Mouse (Mus musculus): Measurements from ENCODE around the gene Degs2.

Degs2 gene

DNA sequence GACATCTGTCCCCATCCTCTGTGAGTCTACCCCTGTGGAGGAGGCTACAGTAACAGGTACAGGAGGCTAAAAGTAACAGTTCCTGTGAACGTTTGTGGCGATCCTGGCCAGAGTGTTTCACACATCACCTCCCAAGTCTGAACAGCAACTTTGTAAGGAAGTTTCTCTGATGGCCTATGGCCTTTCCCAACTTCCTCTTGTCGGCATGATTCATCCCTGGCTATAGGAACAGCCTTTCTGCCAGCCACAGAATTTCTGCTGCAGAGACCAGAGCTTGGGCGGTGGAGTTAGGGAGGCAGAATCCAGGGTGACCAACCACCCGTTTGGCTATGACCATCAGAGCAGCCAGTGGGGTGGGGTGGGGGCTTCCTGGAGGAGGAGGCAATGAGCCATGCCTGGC is 2.1 kb downstream of the Degs2 start:
- DNase-seq (ENCODE audit: low spot score in 2 of 2) = no peak

DNA sequence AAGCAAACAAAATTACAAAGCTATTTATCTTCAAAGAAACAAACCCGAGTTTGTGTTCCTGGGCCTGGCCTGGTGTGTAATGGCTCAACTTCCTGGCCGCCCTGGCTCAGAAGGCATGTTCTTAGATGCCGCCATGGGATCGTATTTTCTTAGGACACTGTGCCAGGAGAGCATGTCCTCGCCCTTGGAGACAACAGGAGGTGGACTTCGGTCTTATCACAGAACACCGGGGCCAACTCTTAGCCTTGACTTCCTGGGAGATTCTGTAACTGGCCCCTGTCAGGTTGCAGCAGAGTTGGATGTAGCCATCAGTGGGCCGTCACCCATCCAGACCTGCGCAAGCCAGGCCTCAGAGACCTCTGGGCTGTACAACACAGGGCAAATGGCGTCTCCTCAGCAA is 2.5 kb downstream of the Degs2 start:
- no peak for DNase-seq (ENCODE audit: low spot score in 2 of 2)

DNA sequence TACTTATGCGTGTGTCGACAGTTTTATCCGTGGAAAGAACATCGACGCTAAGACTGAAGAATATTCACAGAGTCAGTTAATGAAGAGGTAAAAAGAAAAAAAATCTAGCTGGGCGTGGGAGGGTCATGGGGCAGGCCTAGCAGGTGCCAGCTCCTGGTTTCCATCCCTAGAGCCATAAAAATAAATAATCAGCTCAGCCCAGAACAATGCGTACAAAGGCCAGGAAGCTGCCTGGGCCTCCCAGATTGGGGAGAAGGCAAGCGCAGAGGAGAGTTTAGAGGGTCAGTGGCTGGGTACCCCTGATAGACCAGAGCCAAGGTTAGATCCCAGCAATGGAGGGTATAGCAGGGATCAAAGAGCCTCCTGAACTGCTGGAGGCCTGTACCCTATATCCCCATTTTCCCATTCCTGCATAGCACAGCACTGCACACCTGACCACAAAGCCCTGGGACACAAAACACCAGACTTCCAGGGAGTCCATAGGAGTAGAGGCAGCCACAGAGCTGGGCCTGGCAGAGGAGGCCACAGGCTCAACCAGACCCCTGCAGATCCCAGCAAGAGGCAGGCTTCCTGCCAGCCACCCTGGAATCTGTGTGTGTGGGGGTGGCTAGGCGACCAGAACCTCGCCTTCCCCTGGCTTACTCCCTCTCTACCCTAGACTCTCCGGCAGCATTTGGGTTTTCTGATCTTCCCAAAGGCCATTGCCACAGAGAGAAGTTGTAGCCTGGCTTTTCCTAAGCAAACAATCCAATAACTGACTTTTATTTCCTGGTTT is 3.2 kb downstream of the Degs2 start:
- DNase-seq (ENCODE audit: low spot score in 2 of 2) = no peak

DNA sequence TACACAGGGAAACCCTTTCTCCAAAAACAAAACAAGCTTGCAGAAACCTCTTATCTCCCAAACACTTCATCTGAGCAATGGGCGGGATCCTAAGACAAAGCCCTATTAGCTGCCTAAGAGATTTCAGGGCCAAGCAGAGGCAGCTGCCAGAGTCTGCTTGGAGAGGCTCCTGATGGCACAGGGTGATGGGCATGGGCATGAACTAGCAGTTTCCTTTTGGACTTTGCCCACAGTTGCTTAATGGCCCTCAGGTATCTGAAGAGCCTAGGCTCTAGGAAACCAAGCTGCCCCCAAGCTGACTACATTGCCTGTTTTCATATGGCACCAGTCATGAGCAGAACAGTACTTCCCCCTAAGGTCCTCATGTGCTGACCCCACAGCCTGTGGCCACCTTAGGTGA is 7.9 kb downstream of the Degs2 start:
- no peak for DNase-seq (ENCODE audit: low spot score in 2 of 2)

DNA sequence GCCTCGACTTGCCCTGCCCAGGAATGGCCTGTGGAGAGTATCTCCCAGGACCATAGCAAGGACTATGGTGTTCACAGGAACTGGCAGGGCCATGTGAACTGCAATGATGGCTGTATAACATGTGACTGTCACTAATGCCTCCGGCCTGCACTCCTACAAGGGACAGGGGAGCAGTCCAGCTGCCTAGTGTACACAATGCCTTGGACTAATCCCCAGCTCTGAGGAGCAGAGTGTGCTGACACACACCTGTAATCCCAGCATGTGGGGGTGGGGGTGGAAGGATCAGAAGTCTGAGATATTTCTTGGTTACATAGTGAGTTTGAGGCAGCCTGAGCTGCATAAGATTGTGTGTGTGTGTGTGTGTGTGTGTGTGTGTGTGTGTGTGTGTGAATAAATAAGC is 8.5 kb downstream of the Degs2 start:
- no peak for DNase-seq (ENCODE audit: low spot score in 2 of 2)

DNA sequence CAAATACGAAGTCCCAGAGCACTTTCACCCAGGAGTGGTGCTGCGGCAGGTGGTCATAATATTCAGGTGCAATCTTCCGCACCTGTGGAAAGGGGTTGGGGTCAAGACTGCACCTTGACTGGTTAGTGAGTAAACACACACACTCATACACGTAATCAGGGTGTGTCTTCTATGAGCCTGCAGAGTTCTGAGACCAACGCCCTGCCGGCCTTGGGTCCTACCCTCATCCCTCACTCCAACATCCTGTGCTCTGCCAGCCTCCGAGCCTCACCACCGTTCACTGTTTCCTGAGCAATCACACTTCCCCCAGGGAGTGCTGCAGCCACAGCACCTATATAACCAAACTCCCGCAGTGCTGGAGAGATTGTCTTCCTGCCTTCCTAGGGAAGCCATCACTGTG is 11.6 kb downstream of the Degs2 start:
- DNase-seq (ENCODE audit: low spot score in 2 of 2) = no peak

DNA sequence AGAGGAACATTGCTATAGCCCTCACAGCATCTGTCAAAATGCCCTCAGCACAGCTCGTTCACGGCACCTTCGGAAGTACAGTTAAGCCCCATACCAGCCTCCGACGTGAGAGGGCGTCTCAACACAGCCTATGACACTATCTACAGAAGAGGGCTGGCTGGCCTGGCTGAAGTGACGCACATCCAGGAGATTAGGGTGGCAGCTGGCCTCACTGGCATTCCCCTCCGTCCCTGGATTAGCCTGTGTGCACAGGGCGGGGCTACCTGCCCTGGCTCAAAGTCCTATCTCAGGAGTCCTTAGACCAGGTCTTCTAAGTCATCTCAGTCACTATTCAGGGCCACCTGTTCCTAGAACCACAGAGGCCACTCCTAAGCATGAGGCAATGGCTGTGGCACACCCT is 12.9 kb downstream of the Degs2 start:
- DNase-seq (ENCODE audit: low spot score in 2 of 2) = no peak

DNA sequence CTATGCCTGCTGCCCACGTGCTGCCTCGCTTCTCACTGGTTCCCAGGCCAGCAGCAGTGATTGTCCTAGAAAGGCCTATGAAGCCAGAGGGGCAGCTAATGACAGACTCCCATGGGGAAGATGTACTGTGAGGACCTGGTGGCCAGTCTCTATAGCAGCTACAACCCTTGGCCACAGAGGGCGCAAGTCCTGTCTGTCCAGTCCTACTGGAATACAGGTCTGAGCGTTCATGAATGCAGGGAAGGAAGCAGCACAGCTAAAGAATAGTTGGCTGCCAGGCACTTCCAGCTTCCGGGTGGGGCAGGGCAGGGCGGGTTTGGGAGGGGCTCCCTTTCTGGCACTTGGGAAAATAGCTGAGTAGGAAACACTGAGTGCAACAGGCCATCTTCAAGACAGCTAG is 15.2 kb downstream of the Degs2 start:
- no peak for DNase-seq (ENCODE audit: low spot score in 2 of 2)

DNA sequence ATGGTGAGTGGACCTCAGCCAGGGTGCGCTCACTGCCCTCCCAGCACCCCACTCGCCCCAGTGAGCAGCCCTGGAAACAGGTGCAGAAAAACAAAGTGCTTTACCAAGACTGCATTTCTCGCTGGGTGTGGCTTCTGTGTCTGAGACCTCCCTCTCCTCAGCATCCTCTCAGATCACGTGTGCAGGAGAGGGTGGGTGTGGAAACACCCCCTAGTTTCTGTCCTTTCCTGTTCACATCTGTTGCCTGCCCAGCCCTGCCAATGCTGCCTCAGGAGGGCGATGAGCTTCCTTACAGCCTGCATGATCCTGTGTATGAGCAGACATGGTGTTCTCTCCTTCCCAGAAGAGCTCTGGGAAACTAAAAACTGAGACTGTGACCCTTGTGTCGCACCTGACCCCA is 15.7 kb downstream of the Degs2 start:
- DNase-seq (ENCODE audit: low spot score in 2 of 2) = no peak

DNA sequence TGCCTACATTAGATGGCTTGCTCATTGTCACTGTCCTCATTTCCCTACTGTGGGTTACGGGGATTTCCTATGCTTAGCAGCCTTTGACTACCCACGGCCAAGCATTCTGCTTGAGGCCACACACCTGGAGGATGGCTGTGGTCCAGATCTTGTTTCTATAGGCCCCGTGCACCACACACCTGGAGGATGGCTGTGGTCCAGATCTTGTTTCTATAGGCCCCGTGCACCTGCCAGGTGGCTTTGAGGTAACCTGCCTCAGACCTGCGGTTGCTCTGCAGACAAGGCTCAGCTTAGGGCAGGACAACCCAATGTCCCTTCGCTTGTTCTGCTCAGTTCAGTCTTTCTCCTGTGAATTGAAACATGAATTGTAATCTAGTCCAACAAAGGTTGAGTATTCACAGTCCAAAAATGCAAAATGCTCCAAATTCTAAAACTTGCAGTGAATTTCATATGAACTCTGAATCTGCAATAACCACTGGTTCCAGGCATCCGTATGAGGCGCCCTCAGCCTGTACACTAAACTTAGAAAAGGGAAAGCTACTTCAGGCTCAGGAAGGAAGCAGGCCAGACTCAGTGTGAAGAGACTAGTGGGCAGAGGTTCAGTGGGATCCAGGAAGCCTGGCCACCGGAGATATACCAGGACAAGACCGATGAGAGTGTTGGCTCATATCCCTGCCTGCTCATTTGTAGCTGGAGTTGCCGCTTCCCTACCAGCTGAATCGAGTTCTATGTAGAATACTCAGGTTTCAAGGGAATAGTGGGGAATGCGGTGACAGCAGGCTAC is 19.7 kb downstream of the Degs2 start:
- DNase-seq (ENCODE audit: low spot score in 2 of 2) = no peak

DNA sequence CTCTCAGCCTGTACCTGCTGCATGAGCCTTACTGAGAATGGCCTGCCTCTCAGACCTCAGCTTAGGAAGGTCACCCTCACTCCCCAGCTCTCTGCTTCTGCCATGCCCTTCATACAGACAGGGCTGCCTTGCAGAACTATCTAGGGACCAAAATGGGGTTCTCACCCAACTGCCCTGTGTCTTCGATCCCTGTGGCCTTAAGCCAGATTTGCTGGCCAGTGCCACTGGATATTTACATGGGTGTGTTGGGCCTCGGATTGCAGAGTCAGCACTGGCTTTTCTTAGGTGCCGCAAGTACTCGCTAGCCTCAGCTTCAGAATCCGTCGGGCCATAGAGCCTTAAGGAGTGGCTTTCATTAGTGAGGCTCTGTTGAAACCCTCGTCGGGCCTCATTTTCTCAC is 21.3 kb downstream of the Degs2 start:
- DNase-seq (ENCODE audit: low spot score in 2 of 2) = no peak

DNA sequence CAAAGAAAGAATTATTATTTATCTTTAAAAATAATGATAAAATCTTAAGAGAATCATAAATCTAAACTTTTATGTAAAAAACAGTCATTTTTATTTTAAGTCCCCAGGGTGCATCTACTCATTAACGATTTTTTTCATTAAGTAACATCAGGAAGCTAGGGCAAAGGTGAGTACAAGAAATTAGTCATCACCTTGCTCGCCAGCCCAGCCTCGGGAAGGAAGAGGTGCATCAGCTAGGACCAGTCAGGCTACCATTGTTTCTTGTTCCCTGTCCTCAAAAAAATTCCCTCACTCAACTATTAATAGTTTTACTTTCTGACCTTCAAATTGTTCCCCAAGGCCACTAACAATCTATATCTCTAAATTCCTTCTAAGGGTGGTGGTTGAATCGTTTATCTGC is 23.7 kb downstream of the Degs2 start:
- no peak for DNase-seq (ENCODE audit: low spot score in 2 of 2)

DNA sequence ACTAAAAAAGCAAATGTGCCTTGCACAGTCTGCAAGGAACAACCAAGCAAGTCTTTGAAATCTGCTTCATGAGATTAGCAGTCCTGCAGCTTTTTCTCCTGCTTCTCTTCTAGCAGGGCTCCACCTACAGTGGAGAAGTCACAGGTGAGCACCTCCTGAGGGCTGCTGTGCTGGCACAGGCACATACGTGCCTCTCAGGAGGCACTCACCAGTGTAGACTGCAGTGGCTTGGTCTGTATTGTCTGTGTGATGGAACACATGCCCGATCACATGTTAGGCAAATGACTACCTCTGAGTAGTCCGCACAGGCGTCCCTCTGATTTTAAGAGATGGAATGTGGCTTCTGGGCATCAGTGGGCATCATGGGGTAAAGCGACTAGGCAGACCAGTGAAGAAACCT is 25.0 kb downstream of the Degs2 start:
- DNase-seq (ENCODE audit: low spot score in 2 of 2) = no peak

DNA sequence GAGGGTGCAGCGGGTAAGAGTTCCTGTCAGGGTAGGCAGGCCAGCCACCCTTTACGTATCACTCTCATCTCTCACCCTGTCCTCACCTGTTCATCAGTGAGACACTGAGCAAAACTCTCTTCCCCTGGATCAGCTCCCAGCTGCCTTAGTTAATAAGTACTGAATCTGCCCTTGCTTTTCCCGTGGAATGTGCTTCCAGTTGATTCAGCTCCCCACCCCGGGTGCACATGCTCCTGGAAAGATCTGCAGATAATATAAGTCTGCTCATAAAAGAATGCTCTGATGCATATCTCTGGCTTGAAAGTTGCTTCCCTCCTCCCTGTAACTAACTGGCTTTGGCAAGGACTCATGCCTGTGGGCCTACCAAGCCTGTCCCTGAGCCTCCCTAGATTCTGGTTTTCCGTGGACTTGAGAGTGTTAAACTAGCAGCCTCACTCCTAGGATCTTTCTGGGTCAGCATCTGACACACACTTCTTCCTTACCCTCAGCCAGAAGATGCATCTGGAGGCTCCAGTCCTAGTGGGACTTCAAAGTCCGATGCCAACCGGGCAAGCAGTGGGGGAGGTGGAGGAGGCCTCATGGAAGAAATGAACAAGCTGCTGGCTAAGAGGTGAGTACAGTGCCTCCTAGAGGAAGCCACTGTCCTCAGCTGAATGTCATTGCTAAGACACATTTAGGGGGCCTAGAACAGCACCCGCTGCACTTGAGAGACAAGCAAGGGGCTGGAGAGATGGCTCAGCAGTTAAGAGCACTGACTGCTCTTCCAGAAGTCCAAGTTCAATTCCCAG is 26.3 kb downstream of the Degs2 start:
- no peak for DNase-seq (ENCODE audit: low spot score in 2 of 2)

DNA sequence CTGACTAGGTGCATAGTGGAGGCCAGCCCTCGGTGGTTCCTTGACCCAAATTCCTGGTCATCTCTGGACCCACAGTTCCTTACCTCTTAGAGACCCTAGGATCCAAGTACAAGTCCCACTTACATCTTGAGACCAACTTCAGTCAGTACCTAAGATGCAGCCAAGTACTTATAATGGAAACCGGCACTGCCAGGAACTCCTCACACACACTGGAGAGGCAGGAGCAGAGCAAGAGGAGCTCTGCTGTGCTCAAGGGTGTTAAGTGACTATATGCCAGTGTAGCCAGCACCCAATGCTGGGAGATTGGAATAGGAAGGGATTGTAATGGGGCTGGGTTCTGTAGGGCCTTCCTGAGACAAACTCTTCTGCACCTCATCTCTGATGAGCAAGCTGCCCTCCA is 27.2 kb downstream of the Degs2 start:
- no peak for DNase-seq (ENCODE audit: low spot score in 2 of 2)

DNA sequence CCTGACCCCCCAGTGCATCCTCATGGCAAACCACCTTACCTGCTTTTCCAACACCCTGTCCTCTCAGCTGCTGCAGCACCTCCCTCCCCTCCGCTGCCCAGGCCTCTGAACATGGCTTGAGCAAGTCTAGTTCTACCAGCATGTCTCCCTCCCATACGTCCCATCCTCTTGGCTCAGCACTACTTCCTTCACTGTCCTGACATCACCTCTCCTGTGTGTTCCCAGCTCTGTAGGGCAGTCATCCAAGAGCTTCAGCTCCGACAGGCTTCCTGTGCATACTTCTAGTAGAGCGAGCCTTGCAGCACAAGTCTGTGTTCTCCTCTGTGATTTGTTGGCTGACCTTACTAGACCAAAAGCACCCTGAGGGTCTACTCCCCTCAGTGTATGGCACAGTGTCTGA is 27.6 kb downstream of the Degs2 start:
- DNase-seq (ENCODE audit: low spot score in 2 of 2) = no peak

DNA sequence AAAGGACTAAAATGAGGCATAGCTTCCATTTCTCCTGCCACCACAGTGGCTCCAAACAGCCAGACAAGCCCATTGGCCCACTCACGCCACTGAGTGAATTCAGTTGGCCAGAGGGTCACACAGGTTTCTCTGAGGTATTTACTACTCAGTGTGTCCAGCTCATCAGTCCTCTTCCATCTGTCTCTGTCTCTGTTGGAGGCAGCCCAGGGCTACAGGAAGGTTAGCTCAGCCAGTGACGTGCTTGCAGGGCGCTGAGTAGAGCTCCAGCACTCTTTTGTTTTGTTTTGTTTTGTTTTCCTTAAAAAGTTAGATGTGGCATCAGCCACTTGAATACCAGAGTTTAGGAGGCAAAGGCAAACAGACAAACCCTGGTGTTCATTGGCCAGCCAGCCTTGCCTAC is 28.6 kb downstream of the Degs2 start:
- no peak for DNase-seq (ENCODE audit: low spot score in 2 of 2)

DNA sequence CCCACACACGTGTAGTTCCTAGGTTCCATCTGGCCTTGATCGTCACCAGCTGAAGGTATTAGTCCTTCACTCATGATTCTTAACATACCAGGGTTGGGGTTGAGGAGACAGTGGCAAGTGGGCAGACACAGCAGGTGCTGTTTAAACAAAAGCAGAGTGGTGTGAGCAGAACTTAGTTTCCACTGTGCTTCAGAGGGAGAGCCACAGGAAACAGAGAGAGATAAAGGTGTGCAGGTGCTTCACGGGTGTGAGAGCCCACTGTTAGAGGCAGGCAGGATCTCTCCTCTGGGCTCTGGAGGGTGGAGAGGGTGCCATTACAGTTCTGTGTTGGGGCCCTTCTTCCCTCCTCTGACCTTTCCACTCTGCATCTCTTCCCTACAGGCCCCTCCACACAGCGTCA is 29.2 kb downstream of the Degs2 start:
- DNase-seq (ENCODE audit: low spot score in 2 of 2) = no peak

DNA sequence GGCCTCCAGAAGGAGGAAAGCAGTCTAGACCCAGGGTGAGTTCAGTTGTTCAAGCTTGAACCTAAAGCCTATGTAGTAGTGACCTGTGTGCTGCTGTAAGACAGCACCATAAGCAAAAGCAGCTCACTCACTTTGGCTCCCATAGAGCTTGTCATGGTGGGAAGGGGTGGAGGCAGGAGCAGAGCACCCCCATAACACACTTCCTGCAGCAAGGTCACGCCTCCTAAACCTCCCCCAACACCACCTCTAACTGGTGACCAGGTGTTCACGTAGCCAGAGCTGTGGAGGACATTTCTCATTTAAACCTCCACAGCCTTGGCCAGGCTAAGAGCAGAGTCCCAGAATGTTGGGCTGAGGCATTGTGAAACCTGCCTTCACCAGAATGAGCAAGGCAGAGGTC is 30.6 kb downstream of the Degs2 start:
- no peak for DNase-seq (ENCODE audit: low spot score in 2 of 2)

DNA sequence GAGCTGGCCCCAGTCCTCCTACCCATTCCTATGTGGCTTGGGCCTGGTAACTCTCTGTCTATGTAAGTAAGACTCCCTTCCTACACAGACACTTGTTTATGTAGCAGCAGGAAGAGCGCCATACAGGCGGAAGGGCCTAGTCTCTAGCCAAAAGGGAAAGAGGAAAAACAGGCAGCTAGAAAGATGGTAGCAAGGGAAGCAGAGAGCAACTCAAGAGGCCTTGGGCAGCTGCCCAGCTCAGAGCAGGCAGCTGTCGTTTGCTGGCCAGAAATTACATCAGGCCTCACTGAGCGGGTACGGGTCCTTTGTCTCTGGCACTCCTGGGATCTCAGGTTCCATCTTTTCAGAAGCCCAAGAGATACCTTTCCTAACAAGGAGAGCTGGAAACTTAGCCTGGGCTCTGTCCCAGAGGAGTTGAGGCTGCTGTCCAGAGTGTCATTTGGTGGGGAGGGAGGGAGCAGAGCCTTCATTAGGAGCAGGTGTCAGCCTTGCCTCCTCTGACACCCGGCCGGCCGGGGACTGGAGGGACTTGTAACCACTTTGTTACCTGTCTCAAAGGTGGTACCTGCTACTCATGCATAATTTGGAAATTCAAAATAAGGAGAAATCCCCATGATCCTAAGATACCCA is 33.4 kb downstream of the Degs2 start:
- DNase-seq (ENCODE audit: low spot score in 2 of 2) = no peak

DNA sequence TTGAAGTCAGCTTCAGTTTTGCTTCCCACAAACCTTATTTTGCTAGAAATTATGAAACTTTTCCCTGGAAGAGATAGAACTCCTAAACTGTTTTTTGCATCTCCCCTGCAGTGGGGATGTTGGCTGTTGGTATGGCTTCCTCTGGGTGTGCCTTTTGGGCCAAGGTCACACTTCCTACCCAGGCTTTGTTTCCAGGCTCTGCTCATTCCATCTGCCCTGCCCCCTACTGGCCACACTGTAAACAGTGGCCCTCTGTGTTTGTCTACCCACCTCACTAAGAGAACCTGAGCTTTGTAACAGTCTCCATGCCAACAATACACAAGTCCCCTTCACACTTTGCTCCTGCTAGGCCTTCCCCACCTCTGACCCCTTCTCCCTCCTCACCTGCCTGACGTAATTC is 44.8 kb downstream of the Degs2 start:
- peak in 1 of 2 experiments; percentile 45 for DNase-seq (ENCODE audit: low spot score in 2 of 2)
